Mouse (Mus musculus): ENCODE measurements at regions not wholly inside any gene's neighbourhood (a gene's known extent, or its start where the extent isn't known, plus 50 kb on each side); places are given as distances from the start of the nearest gene placed in this dataset.

GRCm38 (mm10) chr3:77051884-77052283 is 977.8 kb downstream of the Fstl5 start:
- no peak for DNase-seq

DNA sequence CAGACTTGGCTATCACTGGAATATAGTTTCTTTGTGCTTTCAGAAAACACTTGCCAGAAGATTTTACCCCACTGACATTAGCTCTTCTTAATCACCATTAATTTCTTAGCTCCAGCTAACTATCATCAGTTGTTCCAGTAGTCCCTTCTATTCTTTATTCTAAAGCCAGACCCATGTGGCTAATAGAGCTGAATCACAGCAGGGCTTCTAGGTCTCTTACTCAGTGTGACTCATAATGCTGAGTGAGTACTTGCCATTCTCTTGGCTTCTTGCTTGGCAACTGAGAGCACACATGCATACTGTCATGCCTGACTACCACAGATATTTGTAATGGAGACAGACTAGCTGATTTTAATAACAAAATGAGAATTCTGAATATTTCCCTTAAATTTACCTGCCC is 1001.0 kb downstream of the Fstl5 start:
- no peak for DNase-seq

- DNase-seq: no peak
Observed at GRCm38 (mm10) chr3:77091812-77092211, 1017.7 kb downstream of the Fstl5 start.

- no peak for DNase-seq
Observed at GRCm38 (mm10) chr3:77112969-77113368, 1038.9 kb downstream of the Fstl5 start.

DNA sequence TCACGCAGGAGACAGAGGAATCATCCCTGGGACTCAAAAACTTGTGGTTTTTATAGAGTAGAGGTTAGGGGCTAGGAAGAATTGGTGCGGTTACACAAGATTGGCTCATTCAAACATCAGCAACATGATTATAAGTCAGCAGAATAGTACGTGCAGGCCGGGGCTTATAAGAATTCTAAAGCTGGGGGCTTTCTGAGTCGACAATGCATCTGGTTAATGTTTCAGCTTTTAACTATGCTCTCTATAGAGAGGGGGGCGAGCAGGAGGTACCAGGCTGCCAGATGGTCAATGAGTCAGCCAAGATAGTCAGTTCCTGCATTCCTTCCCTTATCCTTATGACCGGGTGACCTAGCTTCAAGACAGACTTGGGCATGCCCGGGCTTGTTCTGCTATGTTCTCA is 1046.5 kb downstream of the Fstl5 start:
- no peak for DNase-seq

DNA sequence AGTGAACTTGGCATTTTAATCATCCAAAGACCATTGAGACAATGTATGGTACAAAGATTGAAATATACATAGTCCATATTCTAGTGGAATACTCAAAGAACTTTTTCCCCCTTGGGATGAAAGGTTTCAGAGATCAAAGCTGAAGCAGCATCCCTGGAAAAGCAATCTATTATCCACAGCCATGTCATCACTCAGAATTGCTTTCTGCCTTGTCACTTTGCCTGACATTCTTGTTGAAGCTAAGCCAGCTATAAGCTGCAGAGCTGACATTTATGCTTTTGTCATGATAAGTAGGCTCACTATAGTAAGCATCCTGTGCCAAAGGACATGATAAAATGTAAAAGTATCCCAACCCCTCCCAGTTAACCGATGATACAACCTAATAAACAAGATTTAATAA is 1077.6 kb downstream of the Fstl5 start:
- peak; percentile 1 for DNase-seq

DNA sequence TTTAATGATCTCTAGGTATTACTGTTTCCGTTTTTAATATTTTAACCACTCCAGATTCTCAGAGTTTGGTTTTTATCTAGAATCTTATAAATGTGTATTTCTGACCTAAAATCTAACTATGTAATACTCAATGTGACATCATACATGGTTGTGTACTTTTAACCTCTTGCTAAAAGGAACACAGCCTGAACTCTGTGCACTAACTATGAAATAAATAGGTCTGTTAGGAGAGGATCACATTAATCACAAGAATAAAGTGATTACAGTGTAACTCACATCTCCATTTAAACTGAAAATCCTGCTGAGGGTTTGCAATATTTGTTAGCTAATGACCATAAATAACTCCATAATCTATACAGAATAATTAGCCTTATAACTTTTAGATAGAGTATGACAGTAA is 1123.8 kb downstream of the Fstl5 start:
- DNase-seq: no peak

DNA sequence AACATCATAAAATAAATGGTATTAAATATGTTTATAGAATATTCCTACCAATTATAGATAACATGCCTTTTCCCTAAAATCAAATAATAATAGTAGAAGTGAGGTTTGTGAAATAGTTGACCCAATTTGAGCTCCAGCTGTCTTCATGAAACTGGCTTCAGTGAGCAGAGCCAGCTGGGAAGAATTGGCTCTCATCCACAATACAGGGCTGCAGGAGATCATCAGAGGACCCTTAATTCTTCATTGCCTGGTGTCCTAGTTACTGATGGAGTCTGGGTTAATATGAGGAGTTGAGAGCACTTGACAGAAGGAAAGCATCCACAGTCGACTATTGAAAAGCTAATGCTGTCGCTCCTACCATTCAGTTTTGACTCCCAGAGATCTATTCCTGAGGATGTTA is 1124.2 kb downstream of the Fstl5 start:
- DNase-seq: no peak

DNA sequence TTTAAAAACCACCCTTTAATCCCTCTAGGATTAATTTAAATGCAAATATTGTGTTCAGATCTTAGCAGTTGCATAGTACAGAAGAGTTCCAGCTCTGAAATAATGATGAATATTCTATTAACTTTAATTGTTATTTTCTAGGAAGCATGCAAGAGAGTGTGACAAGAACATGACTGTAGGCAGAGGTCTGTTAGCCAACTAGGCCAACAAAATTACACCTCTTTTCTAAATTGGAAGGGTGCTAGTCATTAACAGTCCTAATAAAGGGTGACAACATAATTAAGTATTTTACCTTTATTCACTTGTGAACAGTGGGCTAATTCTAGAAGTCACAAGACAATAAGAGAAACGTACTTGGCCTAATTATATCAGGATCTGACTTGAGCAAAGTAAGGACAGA is 1151.9 kb downstream of the Fstl5 start:
- no peak for DNase-seq

Data from embryo, embryonic 11 days (tissue).